Mouse (Mus musculus) brain, embryonic 14.5 days (tissue): ENCODE data around the gene Gm9044. TPM values are rescaled to one million over a fixed set of nuclear protein-coding genes. Genes with fewer than 3 reads are reported as not detected.
"Not testable (repeated sequence)": the region's sequence is repeated elsewhere in the genome, so short reads cannot be mapped to it uniquely, and the experiment has no call there.

Experiments used
- DNase-seq: peaks from one replicate; pipeline ENCODE4 v3.0.0-alpha.2; 2011; ENCODE audit warnings: low read depth
- CTCF ChIP-seq: fragments of 200-500 bp; IDR thresholded peaks from 2 replicates; pipeline ENCODE4 v1.5.1; 2012; ENCODE audit warnings: inconsistent platforms, mild to moderate bottlenecking, moderate library complexity, borderline replicate concordance; ENCODE audit not compliant: insufficient read depth, insufficient read length; ENCODE audit errors: extremely low read depth
- POLR2A ChIP-seq: fragments of 200-500 bp; IDR thresholded peaks from 2 replicates; pipeline ENCODE4 v1.6.1; 2012; ENCODE audit warnings: mild to moderate bottlenecking, inconsistent platforms, borderline replicate concordance; ENCODE audit not compliant: poor library complexity, insufficient read depth, insufficient read length, severe bottlenecking; ENCODE audit errors: extremely low read depth
- polyA plus RNA-seq: library from polyadenylated mRNA; depleted of rRNA; stranded (reverse); fragments of >200 nt; gene quantifications from 2 replicates; pipeline ENCODE4 v1.2.3, GENCODE M21; 2012; rRNA removed

Gm9044 gene
- not detected in 2 replicates for polyA plus RNA-seq

DNA sequence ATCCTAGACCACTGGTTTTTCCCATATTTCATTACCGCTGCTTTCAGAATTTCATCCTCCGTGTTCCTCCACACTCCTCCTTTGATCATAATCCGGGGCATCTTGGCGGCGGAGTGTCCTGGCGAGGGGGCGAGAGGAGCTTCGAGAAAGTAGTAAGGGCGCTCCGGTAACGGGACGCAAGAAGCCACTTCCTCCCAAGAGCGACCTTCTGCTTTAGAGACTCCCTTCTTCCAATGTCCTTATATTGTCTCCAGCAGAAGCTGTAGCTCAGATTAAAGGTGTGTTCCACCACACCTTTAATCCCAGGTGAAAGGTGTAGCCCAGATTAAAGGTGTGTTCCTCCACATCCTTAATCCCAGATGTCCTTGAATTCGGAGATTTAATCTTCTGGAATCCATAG lies at the start of gene Gm9044:
Gene Gm9044, minus strand, starts transcription at position 101 of the 400 bp plus-strand sequence.
- DNase-seq = not testable (repeated sequence)

GRCm38 (mm10) chr10:118370443-118370842 lies 38.2 kb upstream of the Gm9044 start:
- peak; percentile 94 for DNase-seq
- no peak for TF ChIP-seq POLR2A
- TF ChIP-seq CTCF = peak; percentile 93

DNA sequence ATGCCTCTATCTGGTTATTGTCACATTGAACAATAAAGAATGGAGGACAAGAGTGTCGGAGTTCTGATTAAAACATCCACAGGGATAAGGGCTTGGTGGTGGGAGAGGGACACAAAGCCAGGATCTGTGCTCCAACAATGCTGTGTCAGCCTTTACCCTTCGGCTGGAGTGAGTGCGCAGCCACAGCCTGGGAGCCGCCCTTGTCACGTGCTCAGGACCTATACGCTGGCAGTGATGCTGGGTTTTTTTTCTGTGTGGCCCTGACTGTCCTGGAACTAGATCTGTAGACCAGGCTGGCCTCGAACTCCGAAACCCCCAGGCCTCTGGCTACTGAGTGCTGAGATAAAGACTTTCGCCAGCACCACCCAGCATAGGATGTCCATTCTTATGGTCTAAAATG lies 37.3 kb upstream of the Gm9044 start:
- TF ChIP-seq POLR2A = no peak
- TF ChIP-seq CTCF = no peak
- no peak for DNase-seq

DNA sequence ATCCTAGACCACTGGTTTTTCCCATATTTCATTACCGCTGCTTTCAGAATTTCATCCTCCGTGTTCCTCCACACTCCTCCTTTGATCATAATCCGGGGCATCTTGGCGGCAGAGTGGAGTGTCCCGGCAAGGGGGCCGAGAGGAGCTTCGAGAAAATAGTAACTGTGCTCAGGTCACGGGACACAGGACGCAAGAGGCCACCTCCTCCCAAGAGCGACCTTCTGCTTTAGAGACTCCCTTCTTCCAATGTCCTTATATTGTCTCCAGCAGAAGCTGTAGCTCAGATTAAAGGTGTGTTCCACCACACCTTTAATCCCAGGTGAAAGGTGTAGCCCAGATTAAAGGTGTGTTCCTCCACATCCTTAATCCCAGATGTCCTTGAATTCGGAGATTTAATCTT lies 21.8 kb upstream of the Gm9044 start, which contains the start of gene Gm9049:
Gene Gm9049, minus strand, starts transcription at position 101 of the 400 bp plus-strand sequence.
- DNase-seq = not testable (repeated sequence)

GRCm38 (mm10) chr10:118348579-118348978 lies 16.4 kb upstream of the Gm9044 start, which contains the start of gene Gm9048:
Gene Gm9048 (minus strand): TSS chr10:118348679.
- DNase-seq = not testable (repeated sequence)

DNA sequence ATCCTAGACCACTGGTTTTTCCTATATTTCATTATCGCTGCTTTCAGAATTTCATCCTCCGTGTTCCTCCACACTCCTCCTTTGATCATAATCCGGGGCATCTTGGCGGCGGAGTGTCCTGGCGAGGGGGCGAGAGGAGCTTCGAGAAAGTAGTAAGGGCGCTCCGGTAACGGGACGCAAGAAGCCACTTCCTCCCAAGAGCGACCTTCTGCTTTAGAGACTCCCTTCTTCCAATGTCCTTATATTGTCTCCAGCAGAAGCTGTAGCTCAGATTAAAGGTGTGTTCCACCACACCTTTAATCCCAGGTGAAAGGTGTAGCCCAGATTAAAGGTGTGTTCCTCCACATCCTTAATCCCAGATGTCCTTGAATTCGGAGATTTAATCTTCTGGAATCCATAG lies 10.9 kb upstream of the Gm9044 start, which contains the start of gene Gm9046:
Gene Gm9046, minus strand, starts transcription at position 101 of the 400 bp plus-strand sequence.
- not testable (repeated sequence) for DNase-seq

DNA sequence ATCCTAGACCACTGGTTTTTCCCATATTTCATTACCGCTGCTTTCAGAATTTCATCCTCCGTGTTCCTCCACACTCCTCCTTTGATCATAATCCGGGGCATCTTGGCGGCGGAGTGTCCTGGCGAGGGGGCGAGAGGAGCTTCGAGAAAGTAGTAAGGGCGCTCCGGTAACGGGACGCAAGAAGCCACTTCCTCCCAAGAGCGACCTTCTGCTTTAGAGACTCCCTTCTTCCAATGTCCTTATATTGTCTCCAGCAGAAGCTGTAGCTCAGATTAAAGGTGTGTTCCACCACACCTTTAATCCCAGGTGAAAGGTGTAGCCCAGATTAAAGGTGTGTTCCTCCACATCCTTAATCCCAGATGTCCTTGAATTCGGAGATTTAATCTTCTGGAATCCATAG lies 5.5 kb upstream of the Gm9044 start, which contains the start of gene Gm9045:
Gene Gm9045, minus strand, starts transcription at position 101 of the 400 bp plus-strand sequence.
- DNase-seq = not testable (repeated sequence)

DNA sequence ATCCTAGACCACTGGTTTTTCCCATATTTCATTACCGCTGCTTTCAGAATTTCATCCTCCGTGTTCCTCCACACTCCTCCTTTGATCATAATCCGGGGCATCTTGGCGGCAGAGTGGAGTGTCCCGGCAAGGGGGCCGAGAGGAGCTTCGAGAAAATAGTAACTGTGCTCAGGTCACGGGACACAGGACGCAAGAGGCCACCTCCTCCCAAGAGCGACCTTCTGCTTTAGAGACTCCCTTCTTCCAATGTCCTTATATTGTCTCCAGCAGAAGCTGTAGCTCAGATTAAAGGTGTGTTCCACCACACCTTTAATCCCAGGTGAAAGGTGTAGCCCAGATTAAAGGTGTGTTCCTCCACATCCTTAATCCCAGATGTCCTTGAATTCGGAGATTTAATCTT lies 5.3 kb downstream of the Gm9044 start, which contains the start of gene Gm9040:
Gene Gm9040, minus strand, starts transcription at position 101 of the 400 bp plus-strand sequence.
- not testable (repeated sequence) for DNase-seq

- TF ChIP-seq POLR2A = no peak
- TF ChIP-seq CTCF = no peak
- DNase-seq = no peak
These were observed 13.2 kb downstream of the Gm9044 start for GRCm38 (mm10) chr10:118319024-118319423.

GRCm38 (mm10) chr10:118302133-118302532 lies 30.1 kb downstream of the Gm9044 start:
- DNase-seq = not testable (repeated sequence)

DNA sequence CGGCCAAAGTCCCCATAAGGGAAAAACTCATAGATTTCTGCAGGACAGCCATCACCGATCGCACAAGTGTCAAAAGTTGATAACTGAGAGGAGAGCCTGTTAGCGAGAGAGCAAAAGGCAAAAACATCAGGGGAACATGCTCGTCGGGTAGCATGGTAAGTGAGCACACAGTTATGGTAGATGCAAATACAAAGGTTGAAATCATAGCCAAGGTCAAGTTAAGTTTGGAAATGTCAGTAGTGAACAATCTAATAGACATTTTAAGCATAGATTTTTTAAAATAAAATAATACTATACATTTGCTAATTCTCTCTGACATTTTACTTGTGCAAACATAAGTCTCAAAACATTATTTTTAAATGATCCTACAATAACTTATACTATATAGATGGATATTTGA lies 37.3 kb downstream of the Gm9044 start, which contains the start of gene Iltifb:
Gene Iltifb, minus strand, starts transcription at position 101 of the 400 bp plus-strand sequence.
- TF ChIP-seq POLR2A (no peak), CTCF (no peak)
- DNase-seq = no peak

- DNase-seq = not testable (repeated sequence)
These were observed 49.2 kb downstream of the Gm9044 start for GRCm38 (mm10) chr10:118283016-118283415.

- not testable (repeated sequence) for DNase-seq
These were observed 49.6 kb downstream of the Gm9044 start for GRCm38 (mm10) chr10:118282565-118282964.

Other genes starting within 250 kb of the Gm9044 start
- 50.1 and 53.2 TPM in 2 replicates for gene Mdm1, start 190.6 kb downstream of the Gm9044 start, polyA plus RNA-seq
- 0.20 TPM in 1 of 2 replicates, not detected in the other for gene Il22, start 127.5 kb downstream of the Gm9044 start, polyA plus RNA-seq
- 0.08 and 0.18 TPM in 2 replicates for gene Gm32717, start 91.6 kb downstream of the Gm9044 start, polyA plus RNA-seq
- 0.08 and 0.18 TPM in 2 replicates for gene Gm32802, start 73.7 kb downstream of the Gm9044 start, polyA plus RNA-seq
- gene Iltifb, start 37.4 kb downstream of the Gm9044 start, polyA plus RNA-seq = not detected in 2 replicates
- gene Gm9040, start 5.4 kb downstream of the Gm9044 start, polyA plus RNA-seq = not detected in 2 replicates
- not detected in 2 replicates for gene Gm9045, start 5.4 kb upstream of the Gm9044 start, polyA plus RNA-seq
- gene Gm9046, start 10.8 kb upstream of the Gm9044 start, polyA plus RNA-seq = not detected in 2 replicates
- not detected in 2 replicates for gene Gm9048, start 16.3 kb upstream of the Gm9044 start, polyA plus RNA-seq
- gene Gm9049, start 21.7 kb upstream of the Gm9044 start, polyA plus RNA-seq = not detected in 2 replicates
- gene Ifng, start 108.6 kb upstream of the Gm9044 start, polyA plus RNA-seq = not detected in 2 replicates